Mouse (Mus musculus) layer of hippocampus, adult 9-11 months (tissue): ENCODE data around the gene Borcs8.

Experiments
- DNase-seq: peaks from one replicate; pipeline ENCODE4 v3.0.0; 2022

The Borcs8 gene

GRCm38 (mm10) chr8:70134931-70135330 lies 4.4 kb upstream of the Borcs8 start:
- no peak for DNase-seq

GRCm38 (mm10) chr8:70136591-70136990 lies 2.7 kb upstream of the Borcs8 start:
- no peak for DNase-seq

- DNase-seq: no peak
Measured at GRCm38 (mm10) chr8:70137890-70138289, 1.4 kb upstream of the Borcs8 start.

- DNase-seq: no peak
Measured at GRCm38 (mm10) chr8:70139981-70140380, 682 bp downstream of the Borcs8 start.

- no peak for DNase-seq
Measured at GRCm38 (mm10) chr8:70147678-70148607, 8.6 kb downstream of the Borcs8 start.

- DNase-seq: no peak
Measured at GRCm38 (mm10) chr8:70150158-70150557, 10.9 kb downstream of the Borcs8 start.

GRCm38 (mm10) chr8:70152537-70153257 lies 13.4 kb downstream of the Borcs8 start:
- DNase-seq: no peak

- no peak for DNase-seq
Measured at GRCm38 (mm10) chr8:70157240-70157800, 18.0 kb downstream of the Borcs8 start.

GRCm38 (mm10) chr8:70158069-70158853 lies 19.0 kb downstream of the Borcs8 start:
- peak; percentile 54 for DNase-seq

GRCm38 (mm10) chr8:70159211-70159610 lies 19.9 kb downstream of the Borcs8 start:
- DNase-seq: no peak

GRCm38 (mm10) chr8:70160015-70160414 lies 20.7 kb downstream of the Borcs8 start:
- no peak for DNase-seq

- DNase-seq: no peak
Measured at GRCm38 (mm10) chr8:70163316-70163715, 24.0 kb downstream of the Borcs8 start.

GRCm38 (mm10) chr8:70166504-70167110 lies 27.3 kb downstream of the Borcs8 start:
- no peak for DNase-seq

- DNase-seq: no peak
Measured at GRCm38 (mm10) chr8:70170116-70170515, 30.8 kb downstream of the Borcs8 start.

GRCm38 (mm10) chr8:70170748-70171147 lies 31.4 kb downstream of the Borcs8 start:
- DNase-seq: no peak

GRCm38 (mm10) chr8:70171240-70171639 lies 31.9 kb downstream of the Borcs8 start:
- no peak for DNase-seq

GRCm38 (mm10) chr8:70172043-70172681 lies 32.9 kb downstream of the Borcs8 start, which contains the start of gene Tmem161a:
Tmem161a (plus strand) TSS chr8:70172356.
- DNase-seq: peak; percentile 95

GRCm38 (mm10) chr8:70173320-70173719 lies 34.0 kb downstream of the Borcs8 start:
- DNase-seq: no peak

GRCm38 (mm10) chr8:70174079-70174478 lies 34.8 kb downstream of the Borcs8 start:
- DNase-seq: no peak

- DNase-seq: no peak
Measured at GRCm38 (mm10) chr8:70178231-70178630, 38.9 kb downstream of the Borcs8 start.

- no peak for DNase-seq
Measured at GRCm38 (mm10) chr8:70179082-70179481, 39.8 kb downstream of the Borcs8 start.
